Mouse (Mus musculus) urinary bladder, adult 2 months (tissue): Measurements from ENCODE around the gene Jph2. TPM values are rescaled to one million over a fixed set of nuclear protein-coding genes. Genes with fewer than 3 reads are reported as not detected.

Experiments used
- DNase-seq: peaks from one replicate; pipeline ENCODE4 v3.0.0; 2022; ENCODE audit warnings: low spot score
- polyA plus RNA-seq: library from polyadenylated mRNA; depleted of rRNA; stranded (reverse); fragments of >200 nt; gene quantifications from 2 replicates; pipeline ENCODE4 v1.2.3, GENCODE M21; 2012

The Jph2 gene
- polyA plus RNA-seq, 1 experiment, result 113 TPM

- no peak for DNase-seq
Observed at GRCm38 (mm10) chr2:163360858-163361623, 36.8 kb downstream of the Jph2 start.

- DNase-seq, result no peak
Observed at GRCm38 (mm10) chr2:163359253-163359652, 38.5 kb downstream of the Jph2 start.

- DNase-seq, result no peak
Observed at GRCm38 (mm10) chr2:163358662-163359061, 39.1 kb downstream of the Jph2 start.

GRCm38 (mm10) chr2:163356113-163356840, 41.5 kb downstream of the Jph2 start:
- no peak for DNase-seq

- DNase-seq, result no peak
Observed at GRCm38 (mm10) chr2:163355666-163356065, 42.1 kb downstream of the Jph2 start.

GRCm38 (mm10) chr2:163353731-163354130, 44.1 kb downstream of the Jph2 start:
- no peak for DNase-seq

- no peak for DNase-seq
Observed at GRCm38 (mm10) chr2:163350443-163350842, 47.4 kb downstream of the Jph2 start.

- no peak for DNase-seq
Observed at GRCm38 (mm10) chr2:163349411-163349810, 48.4 kb downstream of the Jph2 start.

- no peak for DNase-seq
Observed at GRCm38 (mm10) chr2:163348677-163349076, 49.1 kb downstream of the Jph2 start.

GRCm38 (mm10) chr2:163347517-163348184, 50.1 kb downstream of the Jph2 start:
- DNase-seq, result no peak

- no peak for DNase-seq
Observed at GRCm38 (mm10) chr2:163346497-163346896, 51.3 kb downstream of the Jph2 start.

GRCm38 (mm10) chr2:163344976-163345660, 52.7 kb downstream of the Jph2 start:
- DNase-seq, result no peak

GRCm38 (mm10) chr2:163343671-163344070, 54.1 kb downstream of the Jph2 start:
- no peak for DNase-seq

- peak; percentile 52 for DNase-seq
Observed at GRCm38 (mm10) chr2:163340263-163340662, 57.5 kb downstream of the Jph2 start.

- DNase-seq, result no peak
Observed at GRCm38 (mm10) chr2:163332368-163333055, 65.3 kb downstream of the Jph2 start.

- no peak for DNase-seq
Observed at GRCm38 (mm10) chr2:163331423-163331822, 66.4 kb downstream of the Jph2 start.

GRCm38 (mm10) chr2:163330742-163331141, 67.1 kb downstream of the Jph2 start:
- DNase-seq, result no peak

GRCm38 (mm10) chr2:163323163-163323562, 74.6 kb downstream of the Jph2 start:
- no peak for DNase-seq

GRCm38 (mm10) chr2:163318777-163319176, 79.0 kb downstream of the Jph2 start:
- DNase-seq, result no peak

GRCm38 (mm10) chr2:163317281-163317680, 80.5 kb downstream of the Jph2 start:
- DNase-seq, result no peak

- no peak for DNase-seq
Observed at GRCm38 (mm10) chr2:163310163-163310688, 87.6 kb downstream of the Jph2 start.
